Mouse (Mus musculus) erythroblast, embryonic 14.5 days (primary cell): ENCODE results near the gene Bco1. TPM values are rescaled to one million over a fixed set of nuclear protein-coding genes. Genes with fewer than 3 reads are reported as not detected.
A peak's percentile ranks its signal among the peaks of the same experiment; 100 is the strongest.

ENCODE experiments used
- H3K27me3 ChIP-seq: 2 replicates; pipeline ENCODE4 v1.6.1; 2012; ENCODE audit warnings: inconsistent platforms; ENCODE audit not compliant: control insufficient read depth
- H3K36me3 ChIP-seq: 2 replicates; pipeline ENCODE4 v1.6.1; 2012; ENCODE audit warnings: mild to moderate bottlenecking, inconsistent platforms; ENCODE audit not compliant: control insufficient read depth
- H3K4me1 ChIP-seq: 2 replicates; pipeline ENCODE4 v1.6.1; 2012; ENCODE audit warnings: inconsistent platforms; ENCODE audit not compliant: control insufficient read depth
- H3K4me3 ChIP-seq: replicated peaks from 2 replicates; pipeline ENCODE3; 2012; ENCODE audit warnings: moderate library complexity, mild to moderate bottlenecking, inconsistent platforms
- H3K9me3 ChIP-seq: 2 replicates; pipeline ENCODE4 v1.6.1; 2012; ENCODE audit warnings: low read length, inconsistent platforms, mixed read lengths; ENCODE audit not compliant: control insufficient read depth
- GATA1 ChIP-seq: IDR thresholded peaks from 2 replicates; pipeline ENCODE4 v1.6.1; 2012; ENCODE audit warnings: low read length, inconsistent platforms, mixed read lengths
- TAL1 ChIP-seq: IDR thresholded peaks from 3 replicates; pipeline ENCODE4 v1.6.1; 2012; ENCODE audit warnings: low read length, inconsistent platforms, mixed read lengths
- polyA plus RNA-seq: library from polyadenylated mRNA; stranded (reverse); fragments of >175 nt; gene quantifications from 2 replicates; pipeline ENCODE4 v1.2.3, GENCODE M21; 2012

The Bco1 gene
- polyA plus RNA-seq, 1 experiment = not detected

GRCm38 (mm10) chr8:117082947-117083559 is 12.6 kb upstream of the Bco1 start:
- Histone ChIP-seq H3K9me3 (peaks cover 4% of the 10 kb centered on the region), H3K36me3 (no peaks in the 10 kb centered on the region; the same call in 1 of the 2 replicates), H3K4me3 (no peak overlapping the region), H3K27me3 (peaks cover 20% of the 10 kb centered on the region), H3K4me1 (peaks cover 69% of the 10 kb centered on the region)
- TF ChIP-seq TAL1 = no peak
- TF ChIP-seq GATA1 = no peak

DNA sequence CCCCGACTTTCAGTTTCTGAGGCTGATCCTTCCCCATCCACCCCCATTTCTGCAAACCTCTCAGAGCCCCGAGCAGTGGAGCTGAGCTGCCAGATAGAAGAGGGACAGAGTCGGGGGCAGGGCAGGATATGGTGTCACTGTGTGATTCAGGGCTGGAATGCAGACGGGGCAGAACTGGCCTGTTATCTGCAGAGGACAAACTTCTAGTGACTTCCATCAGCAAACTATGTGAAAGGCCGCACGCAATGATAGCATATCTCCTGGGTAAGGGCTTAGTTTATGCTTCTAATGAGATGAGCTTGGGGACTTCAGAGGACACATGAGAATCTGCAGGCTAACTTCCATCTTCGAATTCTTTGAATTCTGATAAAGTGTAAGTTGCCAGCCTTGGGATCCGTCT is 10.1 kb upstream of the Bco1 start:
- Histone ChIP-seq H3K4me3 (peak overlapping the region; percentile 25), H3K9me3 (peaks cover 4% of the 10 kb centered on the region), H3K36me3 (no peaks in the 10 kb centered on the region; the same call in 1 of the 2 replicates), H3K27me3 (peaks cover 15% of the 10 kb centered on the region), H3K4me1 (peaks cover 85% of the 10 kb centered on the region)
- TF ChIP-seq GATA1 (peak; percentile 79), TAL1 (peak; percentile 55)

DNA sequence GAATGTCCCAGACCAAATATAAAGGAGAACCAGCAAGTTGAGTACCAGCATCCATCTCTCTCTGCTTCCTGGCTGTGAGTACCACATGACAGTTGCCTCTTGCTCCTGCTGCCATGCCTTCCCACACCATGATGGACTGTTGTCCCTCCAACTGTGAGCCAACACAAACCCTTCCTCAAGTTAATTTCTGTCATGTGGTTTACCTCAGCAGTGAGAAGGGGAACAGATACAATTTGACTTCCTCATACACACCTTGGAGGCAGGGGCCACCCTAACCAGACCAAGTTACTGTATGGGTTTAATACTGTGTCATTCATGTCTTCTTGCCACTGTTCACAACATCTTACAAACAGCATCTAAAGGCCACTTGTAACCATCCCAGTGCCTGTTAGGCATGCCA is 8.6 kb upstream of the Bco1 start:
- peaks cover 4% of the 10 kb centered on the region for H3K9me3 ChIP-seq
- no peak overlapping the region for H3K4me3 ChIP-seq
- TF ChIP-seq GATA1 (no peak), TAL1 (no peak)
- peaks cover 3% of the 10 kb centered on the region for H3K27me3 ChIP-seq
- no peaks in the 10 kb centered on the region; the same call in 1 of the 2 replicates for H3K36me3 ChIP-seq
- peaks cover 81% of the 10 kb centered on the region for H3K4me1 ChIP-seq

DNA sequence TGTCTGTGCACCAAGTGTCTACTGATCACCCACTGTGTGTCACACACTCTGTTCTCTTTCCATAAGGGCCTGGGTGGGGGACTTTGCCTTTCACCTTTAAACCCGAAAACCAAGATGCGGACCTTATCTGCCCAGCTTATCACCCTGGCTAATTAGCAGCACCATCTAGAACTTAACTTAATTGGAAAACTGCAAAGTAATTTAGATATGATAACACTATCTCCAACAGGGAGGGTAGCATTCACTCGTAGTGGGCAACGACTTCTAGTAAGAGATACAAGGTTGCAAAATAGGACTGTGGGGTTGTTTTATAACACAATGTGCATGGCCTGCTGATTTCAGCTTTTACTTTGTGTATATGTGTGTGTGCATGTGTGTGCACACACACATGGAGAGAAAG is 5.9 kb upstream of the Bco1 start:
- H3K27me3 ChIP-seq = no peaks in the 10 kb centered on the region
- TF ChIP-seq GATA1 = no peak
- no peak overlapping the region for H3K4me3 ChIP-seq
- peaks cover 60% of the 10 kb centered on the region for H3K4me1 ChIP-seq
- H3K9me3 ChIP-seq = peaks cover 4% of the 10 kb centered on the region
- no peaks in the 10 kb centered on the region; the same call in 1 of the 2 replicates for H3K36me3 ChIP-seq

DNA sequence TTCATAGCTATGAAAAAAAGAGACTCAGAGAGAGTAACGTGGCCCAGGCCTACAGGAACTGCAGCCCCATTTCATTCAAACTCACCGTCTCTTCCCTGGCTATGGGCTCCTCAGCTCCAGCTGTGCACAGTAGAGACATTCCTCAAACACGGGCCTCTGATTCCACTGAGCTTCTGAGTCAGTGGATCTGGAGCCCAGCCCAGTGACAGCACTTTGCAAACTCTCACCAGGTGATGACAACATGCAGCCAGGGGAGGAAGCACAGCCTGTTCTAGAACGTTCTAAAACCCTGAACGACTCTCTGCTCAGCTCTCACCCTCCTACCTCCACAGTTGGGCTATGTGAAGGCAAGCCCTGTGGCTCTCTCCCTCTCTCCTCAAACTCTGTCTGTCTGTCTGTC is 1.6 kb upstream of the Bco1 start:
- Histone ChIP-seq H3K9me3 (peaks cover 2% of the 10 kb centered on the region; the same call in 1 of the 2 replicates), H3K4me1 (peaks cover 26% of the 10 kb centered on the region), H3K4me3 (no peak overlapping the region), H3K27me3 (no peaks in the 10 kb centered on the region), H3K36me3 (no peaks in the 10 kb centered on the region)
- no peak for TF ChIP-seq GATA1
- no peak for TF ChIP-seq TAL1

DNA sequence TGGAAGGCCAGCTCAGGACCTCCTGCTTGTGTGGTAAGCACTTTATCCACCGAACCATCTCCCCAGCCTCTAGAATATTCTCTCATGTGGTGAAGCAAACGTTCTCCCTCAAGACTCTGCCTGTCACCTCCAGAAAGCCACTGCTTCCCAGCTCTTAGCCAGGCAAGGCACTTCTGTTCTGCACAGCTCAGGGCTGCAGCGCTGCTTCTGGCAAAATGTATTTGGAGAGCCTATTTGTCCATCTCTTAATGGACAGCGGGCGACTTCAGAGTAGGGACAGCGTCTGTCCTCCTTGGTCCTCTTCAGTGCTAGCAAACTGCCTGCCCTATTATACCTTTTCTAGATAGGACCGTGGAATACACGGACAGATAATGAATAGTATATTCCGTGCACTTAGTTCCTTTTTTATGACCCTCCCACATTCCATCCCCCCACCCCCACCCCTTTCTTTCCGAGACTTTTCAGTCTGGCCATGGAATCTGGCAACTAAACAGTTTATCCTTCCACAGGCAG is 1.5 kb downstream of the Bco1 start:
- H3K4me3 ChIP-seq = no peak overlapping the region
- peaks cover 6% of the 10 kb centered on the region for H3K4me1 ChIP-seq
- no peaks in the 10 kb centered on the region; the same call in 1 of the 2 replicates for H3K36me3 ChIP-seq
- H3K27me3 ChIP-seq = no peaks in the 10 kb centered on the region
- TF ChIP-seq TAL1 (no peak), GATA1 (no peak)
- peaks cover 6% of the 10 kb centered on the region for H3K9me3 ChIP-seq

GRCm38 (mm10) chr8:117097564-117098191 is 2.0 kb downstream of the Bco1 start:
- Histone ChIP-seq H3K4me1 (peaks cover 6% of the 10 kb centered on the region), H3K4me3 (no peak overlapping the region), H3K9me3 (peaks cover 6% of the 10 kb centered on the region), H3K36me3 (no peaks in the 10 kb centered on the region; the same call in 1 of the 2 replicates), H3K27me3 (no peaks in the 10 kb centered on the region)
- TF ChIP-seq TAL1 (no peak), GATA1 (no peak)

GRCm38 (mm10) chr8:117107533-117107932 is 11.9 kb downstream of the Bco1 start:
- H3K27me3 ChIP-seq = no peaks in the 10 kb centered on the region; the same call in 1 of the 2 replicates
- peaks cover 6% of the 10 kb centered on the region for H3K36me3 ChIP-seq
- peaks cover 9% of the 10 kb centered on the region for H3K9me3 ChIP-seq
- H3K4me1 ChIP-seq = peaks cover 3% of the 10 kb centered on the region; the same call in 1 of the 2 replicates
- no peak for TF ChIP-seq GATA1
- TF ChIP-seq TAL1 = no peak
- no peak overlapping the region for H3K4me3 ChIP-seq

DNA sequence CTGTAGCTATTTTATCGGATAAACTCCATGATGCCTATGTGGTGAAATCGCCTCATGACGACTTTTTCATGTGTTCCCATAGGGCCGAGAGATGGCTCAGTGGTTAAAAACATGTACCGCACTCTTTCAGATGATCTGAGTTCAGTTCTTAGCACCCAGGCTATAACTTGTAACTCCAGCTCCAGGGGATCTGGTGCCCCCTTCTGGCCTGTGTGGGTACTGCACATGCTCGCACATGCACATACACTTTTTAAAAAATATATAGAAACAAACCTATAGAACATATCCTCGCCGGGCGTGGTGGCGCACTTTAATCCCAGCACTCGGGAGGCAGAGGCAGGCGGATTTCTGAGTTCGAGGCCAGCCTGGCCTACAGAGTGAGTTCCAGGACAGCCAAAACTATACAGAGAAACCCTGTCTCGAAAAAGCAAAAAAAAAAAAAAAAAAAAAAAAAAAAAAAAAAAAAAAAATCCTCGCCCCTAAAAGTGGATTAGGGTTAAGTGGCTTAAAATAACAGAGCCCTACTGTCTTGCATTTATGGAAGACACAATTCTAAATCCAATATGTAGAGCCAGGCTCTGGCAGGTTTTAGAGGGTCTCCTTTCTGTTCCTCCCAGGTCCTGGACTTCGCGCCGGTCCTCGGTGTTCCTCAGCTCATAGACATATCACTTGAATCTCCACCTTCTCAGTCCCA is 13.5 kb downstream of the Bco1 start:
- H3K9me3 ChIP-seq = peaks cover 9% of the 10 kb centered on the region
- H3K4me1 ChIP-seq = peaks cover 3% of the 10 kb centered on the region; the same call in 1 of the 2 replicates
- peaks cover 6% of the 10 kb centered on the region for H3K36me3 ChIP-seq
- H3K27me3 ChIP-seq = no peaks in the 10 kb centered on the region; the same call in 1 of the 2 replicates
- no peak for TF ChIP-seq TAL1
- H3K4me3 ChIP-seq = no peak overlapping the region
